Mouse (Mus musculus): ENCODE data around the gene Cdkn2d. TPM values are rescaled to one million over a fixed set of nuclear protein-coding genes. Genes with fewer than 3 reads are reported as not detected.
"Not testable (repeated sequence)": the region's sequence is repeated elsewhere in the genome, so short reads cannot be mapped to it uniquely, and the experiment has no call there.

Cdkn2d gene
- total and polyA plus RNA-seq, 3 experiments: 6.0 to 36.0 (median 20.3) TPM

DNA sequence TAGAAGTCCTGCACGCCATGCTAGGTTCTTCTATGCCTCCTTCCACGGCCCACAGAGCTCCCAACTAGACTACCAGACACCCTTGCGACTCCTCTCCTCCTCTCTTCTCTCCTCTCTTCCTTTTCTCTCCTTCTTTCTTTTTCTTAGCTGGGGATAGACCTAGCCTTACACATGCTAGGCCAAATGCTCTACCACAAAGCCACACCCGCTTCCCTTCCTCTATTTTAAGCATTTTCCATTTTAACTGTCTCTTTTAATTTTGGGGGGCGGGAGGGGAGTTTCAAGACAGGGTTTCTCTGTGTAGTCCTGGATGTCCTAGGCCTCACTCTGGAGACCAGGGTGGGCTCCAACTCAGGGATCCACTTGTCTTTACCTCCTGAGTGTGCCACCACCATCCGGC, 27.6 kb upstream of the Cdkn2d start:
- no peak for DNase-seq

DNA sequence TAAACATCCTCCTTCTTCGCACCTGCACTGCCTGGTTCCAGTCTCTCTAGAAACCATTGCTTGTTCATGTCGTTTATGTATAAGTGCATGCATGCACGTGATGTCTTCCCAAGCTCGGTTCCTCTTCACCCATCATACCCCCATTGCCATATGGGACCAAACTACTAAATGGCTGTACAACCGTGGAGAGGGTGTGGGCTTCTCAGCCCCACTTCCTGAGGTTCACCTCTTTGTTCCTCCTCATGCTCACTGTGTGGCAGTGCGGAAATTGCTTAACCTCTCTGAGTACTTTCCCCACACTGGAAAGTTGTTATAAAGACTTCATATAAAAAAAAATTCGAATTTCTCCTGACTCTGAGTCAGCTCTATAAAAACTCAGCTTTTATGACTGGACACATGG, 25.5 kb upstream of the Cdkn2d start:
- no peak for DNase-seq

DNA sequence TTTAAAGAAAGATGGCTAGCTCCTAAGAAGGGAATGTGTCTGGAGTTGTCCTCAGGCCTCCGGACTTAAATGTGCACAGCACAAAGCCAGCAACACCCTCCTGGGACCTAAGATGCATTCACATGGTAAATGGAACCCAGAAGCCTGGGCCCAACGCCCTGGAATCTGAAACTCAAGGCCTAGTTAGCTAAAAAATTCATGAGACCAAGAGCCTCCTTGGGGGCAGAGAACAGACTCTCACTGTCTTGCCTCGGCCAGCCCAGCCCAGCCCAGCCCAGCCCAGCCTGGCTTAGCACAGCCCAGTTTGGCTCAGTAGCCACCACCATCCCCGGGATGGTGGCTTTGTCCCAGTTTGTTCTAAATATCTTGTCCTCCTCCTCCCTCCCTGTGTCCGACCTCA, 24.2 kb upstream of the Cdkn2d start:
- no peak for DNase-seq

DNA sequence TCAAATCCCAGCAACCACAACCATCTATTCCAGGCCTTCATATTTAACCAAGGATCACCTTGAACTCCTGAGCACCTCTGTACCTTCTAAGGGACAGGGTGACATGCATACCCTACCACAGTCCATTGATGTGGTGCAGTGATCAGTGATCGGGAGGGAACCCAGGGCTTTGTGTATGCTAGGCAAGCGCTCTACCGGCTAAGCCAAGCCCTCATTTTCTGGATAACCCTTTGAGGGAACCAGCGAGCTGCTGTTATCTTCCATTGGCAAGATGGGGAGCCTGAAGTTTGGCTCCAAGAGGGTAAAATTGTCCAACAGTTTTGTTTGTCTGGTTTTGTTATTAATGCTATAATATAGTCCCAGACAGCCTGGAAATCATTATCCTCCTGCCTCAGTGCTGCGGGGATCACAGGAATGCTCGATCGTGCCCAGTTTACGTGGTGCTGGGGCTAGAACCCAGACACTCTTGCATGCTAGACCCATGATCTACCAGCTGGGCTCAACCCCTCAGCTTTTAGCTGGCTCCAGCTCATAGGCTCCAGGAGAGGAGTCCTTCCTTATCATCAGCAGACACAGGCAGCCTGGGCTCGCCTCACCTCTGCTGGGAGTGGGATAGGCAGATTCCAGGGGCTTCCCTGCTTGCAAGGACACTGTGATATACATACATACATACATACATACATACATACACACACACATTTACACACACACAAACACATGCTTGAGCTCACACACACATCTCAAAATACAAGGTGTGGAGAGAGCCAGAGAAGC, 23.3 kb upstream of the Cdkn2d start:
- no peak for DNase-seq

DNA sequence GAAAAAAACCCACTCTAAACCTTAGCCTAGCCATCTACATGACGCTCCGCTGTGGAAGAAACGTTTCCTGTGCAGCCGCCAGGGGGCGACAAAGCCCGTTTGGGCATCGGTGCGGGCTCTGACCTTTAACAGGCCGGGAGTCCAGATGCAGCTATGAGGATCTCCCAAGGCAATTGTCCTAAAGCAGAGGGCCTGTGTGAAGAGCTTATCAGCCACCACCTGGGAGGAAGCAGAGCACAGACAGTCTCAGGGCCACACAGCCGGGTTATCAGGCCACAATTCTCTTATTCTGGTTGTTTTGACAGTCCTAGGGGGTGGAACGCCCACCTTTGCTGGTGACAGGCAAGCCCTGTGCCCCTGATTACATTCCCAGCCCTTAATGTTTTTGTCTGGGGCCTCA, 22.2 kb upstream of the Cdkn2d start:
- DNase-seq: peak; percentile 89

DNA sequence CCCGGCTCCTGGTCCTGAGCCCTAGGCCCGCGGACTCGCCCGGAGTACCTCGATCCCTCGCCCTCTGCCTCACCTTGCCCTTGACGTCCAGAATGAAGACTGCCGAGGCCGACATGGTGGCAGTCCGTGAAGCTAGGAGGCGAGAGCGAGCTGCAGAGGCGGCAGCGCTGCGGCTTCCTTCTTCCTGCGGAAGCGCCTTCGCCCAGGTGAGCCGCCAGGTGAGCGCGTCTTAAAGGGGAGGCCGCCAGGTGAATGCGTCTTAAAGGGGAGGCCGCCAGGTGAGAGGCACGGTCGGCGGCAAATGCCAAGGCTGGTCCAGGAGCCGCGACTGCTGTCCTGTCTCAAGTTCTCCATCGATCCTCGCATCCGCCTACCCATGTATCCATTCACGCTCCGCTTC, 20.9 kb upstream of the Cdkn2d start, which contains the start of gene Ap1m2:
TSS of gene Ap1m2 (minus strand) at position 204 of the 400 bp plus-strand sequence.
- no peak for DNase-seq

DNA sequence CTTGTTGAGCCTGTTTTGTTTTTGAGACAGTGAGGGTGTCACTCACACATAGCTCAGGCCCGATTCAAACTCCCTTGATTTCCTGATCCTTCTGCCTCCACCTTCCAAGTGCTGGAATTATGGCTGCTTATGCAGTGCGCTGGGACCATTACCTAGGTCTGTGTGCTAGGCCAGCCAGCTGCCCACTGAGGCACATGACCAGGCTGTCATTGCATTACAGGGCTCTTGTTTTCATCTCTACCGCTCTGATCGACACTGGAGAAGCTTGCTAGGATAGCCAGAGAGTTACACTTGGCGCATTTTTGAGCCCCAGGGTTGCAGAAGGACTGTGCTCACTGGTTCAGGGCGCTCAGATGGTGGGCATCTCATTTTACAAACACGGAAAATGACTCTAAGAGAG, 20.5 kb upstream of the Cdkn2d start:
- no peak for DNase-seq

DNA sequence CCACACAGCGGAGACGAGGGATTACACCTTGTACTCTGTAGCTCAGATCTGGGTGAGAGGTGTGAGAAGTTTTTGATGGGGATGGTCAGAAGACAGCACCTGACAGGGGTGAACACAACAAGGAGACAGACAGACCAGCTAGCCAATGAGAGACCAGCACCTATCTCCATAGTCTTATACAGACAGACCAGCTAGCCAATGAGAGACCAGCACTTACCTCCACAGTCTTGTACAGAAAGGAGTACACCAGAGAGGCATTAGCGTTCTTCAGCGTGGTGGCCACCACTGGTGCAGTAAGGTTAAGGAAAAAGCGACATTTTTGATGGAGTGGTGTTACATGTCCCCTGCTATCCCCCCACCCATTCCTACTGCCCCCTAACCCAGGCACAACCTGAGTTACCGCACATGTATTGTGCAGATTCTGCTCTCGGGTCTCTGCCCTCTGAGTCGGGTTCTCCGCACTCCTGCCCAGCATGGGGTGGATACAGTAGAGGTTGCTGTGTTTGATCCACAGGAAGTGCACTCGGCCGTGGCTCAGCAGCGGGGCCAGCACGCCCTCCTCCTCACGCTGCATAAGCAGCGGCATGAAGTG, 18.0 kb upstream of the Cdkn2d start:
- DNase-seq: no peak

DNA sequence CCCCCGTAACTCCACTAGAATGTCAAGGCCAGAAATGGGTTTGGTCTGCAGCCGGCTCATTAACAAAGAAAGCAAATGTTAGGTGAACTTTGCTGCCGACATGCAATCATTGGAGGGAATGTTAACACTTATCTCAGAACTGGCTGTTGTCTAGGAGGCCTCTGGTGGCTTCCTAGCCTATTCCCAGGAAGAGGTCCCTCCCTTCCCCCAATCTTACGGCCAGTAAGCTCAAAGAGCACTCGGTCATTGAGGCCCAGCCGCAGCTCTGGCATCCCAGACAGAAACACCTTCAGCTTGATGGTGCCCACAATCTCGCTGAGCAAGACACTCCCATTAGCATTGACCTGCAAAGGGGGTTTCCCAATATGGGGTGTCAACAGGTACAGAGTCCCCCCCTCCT, 13.9 kb upstream of the Cdkn2d start:
- DNase-seq: no peak

DNA sequence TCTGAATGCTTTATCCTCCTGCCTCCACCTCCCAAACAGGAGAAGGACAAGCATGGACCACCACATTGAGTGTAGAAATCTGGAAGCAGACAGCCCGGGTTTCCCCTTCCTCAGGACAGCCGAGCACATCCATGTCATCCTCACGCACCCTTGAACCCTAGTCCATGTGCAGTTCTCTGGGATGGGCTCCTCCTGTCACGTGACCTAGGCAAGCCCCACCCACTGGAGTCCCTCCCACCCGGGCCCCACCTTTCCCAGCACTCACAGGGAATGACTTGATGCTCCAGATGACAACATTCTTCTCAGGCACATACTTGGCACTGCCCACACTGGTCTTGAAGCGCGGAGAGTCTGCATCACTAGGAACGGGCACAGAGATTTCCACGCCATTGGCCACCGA, 7.8 kb upstream of the Cdkn2d start:
- DNase-seq: no peak

DNA sequence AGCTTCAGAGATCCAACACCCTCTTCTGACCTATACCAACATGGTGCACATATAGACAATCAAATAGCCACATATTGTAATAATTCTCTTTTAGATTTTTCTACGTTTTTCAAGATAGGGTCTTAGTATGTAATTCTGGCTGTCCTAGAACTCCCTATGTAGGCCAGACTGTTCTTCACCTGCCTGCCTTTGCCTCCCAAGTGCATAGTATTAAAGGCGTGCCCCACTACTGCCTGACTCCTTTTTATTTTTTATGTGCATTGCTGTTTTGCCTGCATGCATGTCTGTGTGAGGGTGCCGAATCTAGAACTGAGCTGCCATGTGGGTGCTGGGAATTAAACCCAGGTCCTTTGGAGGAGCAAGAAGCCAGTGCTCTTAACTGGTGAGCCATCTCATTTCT, 1.1 kb upstream of the Cdkn2d start:
- no peak for DNase-seq

DNA sequence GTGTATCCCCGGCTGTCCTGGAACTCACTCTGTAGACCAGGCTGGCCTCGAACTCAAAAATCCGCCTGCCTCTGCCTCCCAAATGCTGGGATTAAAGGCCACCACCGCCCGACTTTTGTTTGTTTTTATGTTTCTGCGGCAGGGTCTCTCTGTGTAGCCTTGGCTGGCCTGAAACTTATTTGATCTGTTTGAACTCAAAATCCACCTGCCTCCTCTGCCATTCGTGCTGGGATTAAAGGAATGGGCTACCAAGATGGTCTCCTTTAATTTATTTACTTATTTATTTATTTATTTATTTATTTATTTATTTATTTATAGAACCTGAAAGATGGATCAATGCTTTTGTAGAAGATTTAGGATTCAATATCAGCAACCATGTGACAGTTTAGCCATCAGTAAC, 661 bp upstream of the Cdkn2d start:
- DNase-seq: not testable (repeated sequence)

DNA sequence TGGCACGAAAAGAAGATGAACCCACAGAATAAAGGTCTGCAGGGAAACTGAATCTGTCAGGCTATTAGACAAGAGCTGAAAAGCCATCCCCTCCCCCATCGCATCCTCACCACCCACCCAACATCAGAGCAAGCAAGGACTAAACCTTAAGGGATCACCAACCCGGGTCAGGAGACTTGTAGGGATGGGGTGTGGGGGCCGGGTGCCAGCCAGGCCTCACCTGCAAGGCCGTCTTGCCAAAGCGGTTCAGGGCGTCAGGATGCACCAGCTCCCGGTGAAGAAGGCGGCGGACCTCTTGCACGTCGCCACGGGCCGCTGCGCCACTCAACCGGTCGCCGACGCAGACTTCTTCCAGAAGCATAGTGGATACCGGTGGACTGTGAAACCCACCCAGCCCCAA, 618 bp downstream of the Cdkn2d start:
- DNase-seq: no peak

DNA sequence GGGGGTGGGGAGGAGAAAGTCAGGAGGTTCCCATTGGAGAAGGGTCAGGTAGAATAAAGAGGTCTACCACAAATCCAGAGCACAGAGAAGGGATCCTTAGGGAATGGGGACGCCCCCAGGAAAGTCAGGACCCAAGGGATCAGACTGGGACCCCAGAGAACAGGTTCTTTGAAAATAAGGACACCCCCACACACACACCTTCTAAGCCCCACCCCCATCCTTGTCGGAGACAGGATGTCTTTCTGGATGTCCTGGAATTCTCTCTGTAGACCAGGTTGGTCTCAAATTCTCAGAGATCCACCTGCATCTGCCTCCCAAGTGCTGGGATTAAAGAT, 1.9 kb downstream of the Cdkn2d start:
- DNase-seq: no peak

DNA sequence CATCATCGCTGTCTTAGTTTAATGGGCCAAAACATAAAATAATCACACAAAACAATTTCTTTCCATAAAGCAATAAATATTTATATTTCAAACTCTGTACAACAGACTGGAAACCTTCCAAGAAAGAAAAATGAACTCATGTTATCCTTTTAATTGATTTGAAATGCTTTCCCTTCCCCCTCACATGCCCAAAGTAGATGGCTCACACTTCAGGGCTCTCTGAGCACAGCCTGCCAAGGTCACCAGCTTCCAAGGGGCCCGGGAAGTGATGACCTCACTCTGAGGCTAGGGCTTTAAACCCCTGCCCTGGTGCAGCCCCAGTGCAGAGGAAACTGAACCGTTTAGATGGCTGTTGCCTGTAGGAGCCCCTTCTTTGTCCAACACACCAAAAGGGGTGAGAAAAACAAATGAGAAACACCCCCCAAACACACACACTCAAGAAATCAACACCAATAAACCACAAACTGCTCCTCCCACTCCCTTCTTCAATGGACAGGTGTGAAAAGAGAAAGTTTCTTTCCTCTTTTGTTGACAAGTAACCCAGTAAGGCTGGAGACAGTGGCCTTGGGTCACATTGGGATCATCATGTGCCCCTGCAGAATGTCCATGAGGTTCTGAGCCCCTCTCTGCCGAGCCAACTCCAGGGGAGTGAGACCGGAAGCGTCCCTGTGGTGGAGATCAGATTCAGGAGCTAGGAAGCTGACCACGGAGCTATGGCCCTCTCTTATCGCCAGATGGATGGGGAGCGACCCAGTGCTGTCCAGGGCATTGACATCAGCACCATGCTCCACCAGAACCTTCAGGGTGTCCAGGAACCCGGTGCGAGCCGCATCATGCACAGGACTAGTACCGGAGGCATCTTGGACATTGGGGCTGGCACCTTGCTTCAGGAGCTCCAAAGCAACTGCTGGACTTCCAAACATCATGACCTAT, 2.5 kb downstream of the Cdkn2d start:
- DNase-seq: peak; percentile 74

DNA sequence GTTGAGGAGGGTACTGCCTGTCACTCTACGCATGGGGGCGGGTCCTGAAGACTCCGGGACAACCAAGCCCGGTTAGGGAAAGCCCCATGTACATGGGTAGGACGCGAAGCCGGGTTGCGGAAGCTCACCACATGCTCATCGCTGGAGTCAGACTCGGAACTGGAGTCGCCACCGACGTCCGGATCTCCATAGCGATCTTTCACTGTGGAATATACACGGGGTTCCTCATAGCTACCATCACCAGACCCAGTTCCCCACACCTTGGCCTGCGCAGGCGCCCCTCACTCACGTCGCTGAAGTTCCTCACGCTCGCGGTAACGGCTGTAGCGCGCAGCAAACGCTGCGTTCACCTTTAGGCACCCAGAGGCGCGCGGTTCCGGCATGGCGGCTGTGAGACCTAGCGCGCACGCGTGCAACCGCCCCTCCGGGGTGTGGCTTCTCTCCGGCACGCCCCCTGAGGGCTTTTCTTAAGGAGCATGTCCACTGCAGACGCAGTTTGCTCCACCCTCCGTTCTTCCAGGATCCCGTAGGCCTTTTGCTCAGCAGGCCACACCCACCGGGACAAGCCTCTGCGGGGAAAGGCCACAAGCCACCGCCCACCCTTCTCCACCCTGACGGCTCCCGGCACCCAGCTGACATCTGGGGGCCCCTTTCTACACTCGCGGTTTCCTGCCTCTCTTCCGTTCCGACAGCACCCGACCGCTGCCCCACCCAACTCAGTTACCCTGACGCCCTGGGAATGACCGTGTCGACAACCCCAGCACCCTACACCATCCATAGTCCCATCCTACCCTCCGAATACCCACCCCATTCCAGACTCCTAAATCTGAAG, 3.4 kb downstream of the Cdkn2d start, which contains the start of gene Kri1:
TSS of gene Kri1 (minus strand) at position 399 of the 832 bp plus-strand sequence.
- DNase-seq: peak; percentile 99

DNA sequence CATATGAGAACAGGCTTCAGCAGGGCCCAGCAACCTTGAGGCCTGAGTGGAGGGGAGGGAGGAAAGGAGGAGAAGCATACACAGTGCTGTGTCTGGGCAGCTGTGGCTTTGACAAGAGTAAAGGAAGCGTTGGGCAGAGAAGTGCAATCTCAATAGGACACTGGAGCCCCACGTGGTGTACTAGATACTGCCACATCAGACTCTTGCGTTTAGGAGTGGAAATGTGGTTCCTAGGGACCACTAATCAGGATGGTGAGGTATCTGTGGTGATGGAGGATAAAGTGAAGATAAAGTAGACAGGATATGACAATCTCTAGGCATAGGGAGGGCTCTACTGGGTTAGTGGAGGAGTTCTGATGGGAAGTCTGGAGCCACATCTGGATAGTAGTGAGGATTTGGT, 4.5 kb downstream of the Cdkn2d start:
- no peak for DNase-seq

DNA sequence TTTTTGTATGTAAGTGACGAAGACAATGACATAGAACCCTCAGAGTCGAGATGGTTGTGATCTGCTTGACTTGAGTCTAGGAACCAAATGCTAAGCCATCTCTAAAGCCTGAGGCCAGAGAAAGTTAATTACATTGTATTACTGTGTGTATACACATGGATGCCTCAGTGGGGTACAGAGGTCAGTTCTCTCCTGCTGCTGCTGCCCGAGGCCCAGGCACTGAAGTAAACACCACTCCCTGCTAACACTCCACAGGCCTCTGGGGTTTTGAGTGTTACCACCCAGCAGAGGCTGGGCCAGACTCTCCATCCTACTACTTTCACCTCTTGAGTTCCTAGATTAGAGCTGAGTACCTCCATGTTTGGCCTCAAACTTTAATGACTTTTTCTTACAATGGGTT, 7.2 kb downstream of the Cdkn2d start:
- no peak for DNase-seq

DNA sequence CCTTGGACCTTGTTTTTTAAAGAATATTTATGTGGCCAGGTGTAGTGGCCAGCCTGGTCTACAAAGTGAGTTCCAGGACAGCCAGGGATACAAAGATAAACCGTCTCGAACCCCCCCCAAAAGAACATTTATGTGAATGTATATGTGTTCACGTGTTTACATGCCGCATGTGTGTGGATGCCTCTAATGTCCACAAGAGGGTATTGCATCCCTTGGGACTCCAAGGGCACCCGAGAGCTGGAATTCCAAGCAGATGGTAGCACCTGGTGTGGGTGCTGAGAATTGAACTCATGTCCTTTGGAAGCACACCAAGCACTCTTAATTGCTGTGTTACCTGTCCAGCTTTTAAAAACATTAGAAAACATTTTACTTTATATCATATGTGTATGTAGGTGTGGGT, 7.6 kb downstream of the Cdkn2d start:
- no peak for DNase-seq

DNA sequence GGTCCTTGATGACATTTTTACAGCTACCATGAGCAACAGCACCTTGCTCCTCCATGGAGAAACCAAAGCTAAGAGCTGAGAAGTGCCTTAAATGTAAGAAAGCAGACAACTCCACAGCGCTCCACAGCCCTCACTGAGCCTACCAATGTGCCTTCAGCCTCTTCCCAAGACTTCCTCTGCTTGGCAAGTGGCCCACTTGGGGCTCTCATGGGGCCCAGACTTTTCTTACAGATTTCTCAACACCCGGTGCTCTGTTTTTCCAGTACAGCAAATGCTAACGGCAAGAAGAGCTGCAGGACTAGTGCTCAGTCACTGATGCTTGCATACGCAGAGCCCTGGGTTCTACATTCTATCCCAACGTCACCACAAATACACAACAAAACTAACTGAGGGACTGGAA, 13.4 kb downstream of the Cdkn2d start:
- DNase-seq: no peak

DNA sequence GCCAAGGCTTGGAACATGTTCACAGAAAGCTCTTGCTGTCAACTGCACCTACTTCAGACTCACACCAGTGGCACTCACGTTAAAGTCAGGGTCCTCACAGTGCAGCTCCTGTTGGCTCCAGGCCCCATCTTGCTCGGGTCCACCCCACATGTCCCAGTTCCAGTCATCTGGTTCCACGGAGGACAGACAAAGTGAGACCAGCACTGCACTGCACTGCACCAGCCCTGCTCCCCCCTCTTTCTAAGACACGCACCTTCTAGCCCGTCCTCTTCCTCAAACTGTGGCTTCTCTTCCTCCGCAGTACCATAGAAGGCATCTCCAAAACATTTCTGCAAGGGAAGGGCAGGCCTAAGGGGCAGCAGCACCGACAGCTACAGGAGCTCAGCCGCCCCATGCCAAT, 14.9 kb downstream of the Cdkn2d start:
- no peak for DNase-seq

DNA sequence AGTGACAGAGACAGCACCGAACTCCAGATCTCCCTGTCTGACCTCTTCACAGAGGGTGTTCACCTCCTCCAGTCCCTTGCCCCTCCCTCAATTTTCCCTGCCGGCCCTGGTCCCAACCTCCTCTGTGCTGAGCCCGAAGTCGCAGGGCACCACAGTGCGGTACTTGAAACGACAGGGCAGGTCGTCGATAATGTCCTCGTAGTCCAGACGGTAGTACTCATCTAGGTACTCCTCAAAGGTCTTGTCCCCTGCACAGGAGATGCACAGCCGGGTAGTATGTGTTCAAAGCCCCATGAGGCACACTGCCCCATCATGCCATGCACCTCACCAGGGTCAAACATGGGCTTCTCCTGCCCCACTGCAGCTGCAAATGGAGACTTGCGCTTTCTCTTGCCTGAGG, 15.5 kb downstream of the Cdkn2d start:
- no peak for DNase-seq
